Mouse (Mus musculus): Measurements from ENCODE around the gene Tyro3.

Tyro3 gene

GRCm38 (mm10) chr2:119857341-119857740 lies 59.8 kb downstream of the Tyro3 start:
- no peak for DNase-seq (ENCODE audit: low spot score)

GRCm38 (mm10) chr2:119864484-119864883 lies 67.0 kb downstream of the Tyro3 start:
- no peak for DNase-seq (ENCODE audit: low spot score)

All from retina, embryonic 14.5 days (tissue).